Mouse (Mus musculus): ENCODE measurements around the gene Gpatch2. TPM values are rescaled to one million over a fixed set of nuclear protein-coding genes. Genes with fewer than 3 reads are reported as not detected.

Gene Gpatch2
- total RNA-seq, 2 experiments from 2014 or later, result 20.1 to 23.6 TPM

DNA sequence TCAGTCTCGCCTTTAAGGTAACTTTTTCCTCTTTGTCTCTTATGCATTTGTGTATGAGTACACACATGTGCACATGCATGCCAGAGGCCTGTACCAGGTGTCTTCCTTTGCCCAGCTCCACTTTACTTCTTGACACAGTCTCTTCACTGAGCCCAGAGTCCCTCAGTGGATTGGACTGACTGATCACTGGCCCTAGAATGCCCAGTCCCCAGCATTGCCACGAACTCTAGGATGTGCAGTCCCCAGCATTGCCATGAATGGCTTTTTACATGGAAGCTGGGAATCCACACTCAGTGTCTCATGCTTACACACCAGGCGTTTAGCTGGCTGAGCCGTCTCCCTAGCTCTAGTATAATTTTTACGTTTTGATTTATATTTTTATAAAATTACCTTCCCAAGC, 147.2 kb downstream of the Gpatch2 start:
- DNase-seq (ENCODE audit: low spot score in 2 of 2), result no peak

DNA sequence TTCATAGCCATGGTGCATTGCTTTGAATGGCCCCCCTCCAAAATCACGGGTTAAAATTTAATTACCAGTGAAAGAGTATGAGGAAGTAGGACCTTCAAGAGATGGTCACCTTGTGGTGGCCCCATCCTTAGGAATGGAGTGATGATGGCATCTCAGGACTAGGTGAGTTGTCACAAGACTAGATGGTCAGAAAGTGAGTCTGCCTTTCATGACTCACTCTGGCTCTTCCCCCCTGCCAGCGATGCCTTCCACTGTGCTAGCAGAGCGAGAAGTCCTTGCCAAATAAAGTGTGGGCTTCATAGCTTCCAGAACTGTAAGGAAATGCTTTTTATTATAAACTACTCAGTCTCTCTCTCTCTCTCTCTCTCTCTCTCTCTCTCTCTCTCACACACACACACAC, 150.1 kb downstream of the Gpatch2 start:
- no peak for DNase-seq (ENCODE audit: low spot score in 2 of 2)

- no peak for DNase-seq (ENCODE audit: low spot score in 2 of 2)
Measured at GRCm38 (mm10) chr1:187366806-187367205, 151.5 kb downstream of the Gpatch2 start.

- DNase-seq (ENCODE audit: low spot score in 2 of 2), result no peak
Measured at GRCm38 (mm10) chr1:187369049-187369448, 153.7 kb downstream of the Gpatch2 start.

GRCm38 (mm10) chr1:187373506-187373905, 158.2 kb downstream of the Gpatch2 start:
- no peak for DNase-seq (ENCODE audit: low spot score in 2 of 2)

DNA sequence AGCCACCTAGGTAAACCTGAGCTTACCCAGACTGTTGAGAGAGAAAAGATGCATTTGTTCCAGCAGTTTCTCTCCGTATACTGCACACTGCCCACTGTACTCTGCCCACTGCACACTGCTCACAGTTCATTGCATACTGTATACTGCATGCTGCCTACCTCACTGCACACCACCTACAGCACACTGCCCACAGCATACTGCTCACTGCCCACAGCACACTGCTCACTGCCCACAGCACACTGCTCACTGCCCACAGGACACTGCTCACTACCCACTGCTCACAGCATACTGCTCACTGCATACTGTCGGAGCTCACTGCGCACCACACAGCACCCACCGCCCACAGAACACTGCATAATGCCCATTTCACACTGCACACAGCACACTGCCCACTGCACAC, 159.1 kb downstream of the Gpatch2 start:
- DNase-seq (ENCODE audit: low spot score in 2 of 2), result no peak

- DNase-seq (ENCODE audit: low spot score in 2 of 2), result no peak
Measured at GRCm38 (mm10) chr1:187376946-187377671, 161.8 kb downstream of the Gpatch2 start.

DNA sequence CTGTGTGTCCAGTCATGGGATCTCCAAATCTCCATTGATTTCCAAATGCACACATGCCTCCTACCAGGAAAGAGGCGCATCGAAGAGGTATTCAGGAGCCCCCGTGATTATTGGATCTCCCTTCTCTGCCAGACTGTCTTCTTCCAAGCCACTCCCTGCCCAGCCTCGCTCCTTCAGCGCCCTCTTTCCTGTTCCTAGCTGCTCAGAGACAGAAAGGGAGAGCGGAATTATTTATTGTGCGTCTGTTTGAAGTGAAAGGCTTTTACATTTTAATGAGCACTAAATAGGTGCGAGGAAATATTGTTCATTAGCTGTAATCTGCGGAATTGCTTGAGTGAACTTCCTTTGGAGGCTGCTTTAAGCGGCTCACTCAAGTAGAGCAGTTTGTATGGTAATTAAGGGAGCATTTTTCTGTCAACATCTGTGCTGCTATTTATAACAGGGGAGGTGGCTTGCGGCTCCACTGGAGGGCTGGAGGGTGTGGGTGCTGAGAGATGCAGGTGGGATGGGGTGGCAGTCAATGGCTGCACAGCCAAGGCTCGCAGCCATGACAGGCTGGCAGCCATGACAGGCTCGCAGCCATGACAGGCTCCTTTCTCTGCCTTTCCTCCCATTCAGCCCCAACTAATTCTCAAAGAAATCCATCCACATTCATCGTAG, 162.7 kb downstream of the Gpatch2 start:
- no peak for DNase-seq (ENCODE audit: low spot score in 2 of 2)

GRCm38 (mm10) chr1:187389476-187389875, 174.2 kb downstream of the Gpatch2 start:
- DNase-seq (ENCODE audit: low spot score in 2 of 2), result no peak

GRCm38 (mm10) chr1:187400834-187401233, 185.5 kb downstream of the Gpatch2 start:
- no peak for DNase-seq (ENCODE audit: low spot score in 2 of 2)

Other genes with a start within 250 kb of the Gpatch2 start
- not detected for gene D1Pas1, start 248.1 kb upstream of the Gpatch2 start, total RNA-seq (2021)
- 1 to 10 TPM in 1 of 2 experiments, under 1 TPM in 1; 0.56 to 1.1 TPM for gene Spata17, start within 50 bp of the Gpatch2 start, total RNA-seq (2021)

Data from adrenal gland, adult 18-20 months (tissue).